Mouse (Mus musculus): ENCODE measurements around the gene Ddx5. TPM values are rescaled to one million over a fixed set of nuclear protein-coding genes. Genes with fewer than 3 reads are reported as not detected.

Ddx5 gene
- total and polyA plus RNA-seq, 2 experiments from 2014 or later, result 173 to 282 TPM

- DNase-seq (ENCODE audit: low spot score) (peak; percentile 61), ATAC-seq (ENCODE audit: insufficient read depth, low read depth) (no peak)
- peak overlapping the region; percentile 67 for H3K4me2 ChIP-seq (ENCODE audit: low read depth, low read length)
- peak overlapping the region; percentile 97 for H3K9ac ChIP-seq (replicated peaks; ENCODE audit: low read depth, low read length)
- H3K36me3 ChIP-seq (replicated peaks; ENCODE audit: control insufficient read depth, insufficient read depth, low read length), result peaks cover 38% of the 10 kb centered on the region
- WGBS, result 0% methylated on average over 6 of the region's 6 CpGs
- H3K27ac ChIP-seq (ENCODE audit: low read depth), result peak overlapping the region; percentile 99
- no peaks in the 10 kb centered on the region for H3K9me3 ChIP-seq (replicated peaks; ENCODE audit: control insufficient read depth, low read length)
- H3K27me3 ChIP-seq (ENCODE audit: control insufficient read depth, insufficient read depth, low read length), result no peaks in the 10 kb centered on the region
- H3K4me1 ChIP-seq (ENCODE audit: control insufficient read depth, insufficient read depth), result peaks cover 20% of the 10 kb centered on the region
- no peak for TF ChIP-seq EP300 (IDR thresholded peaks at IDR 0.05; ENCODE audit: low read depth)
- no peak for TF ChIP-seq CTCF (IDR thresholded peaks at IDR 0.05; ENCODE audit: low read depth)
- H3K4me3 ChIP-seq (ENCODE audit: low read depth, low read length), result peak overlapping the region; percentile 95
These were observed 664 bp upstream of the Ddx5 start for GRCm38 (mm10) chr11:106789649-106790048.

GRCm38 (mm10) chr11:106788026-106788774 is 785 bp downstream of the Ddx5 start:
- H3K36me3 ChIP-seq (replicated peaks; ENCODE audit: control insufficient read depth, insufficient read depth, low read length), result peaks cover 41% of the 10 kb centered on the region
- H3K4me1 ChIP-seq (ENCODE audit: control insufficient read depth, insufficient read depth), result peaks cover 20% of the 10 kb centered on the region
- H3K27ac ChIP-seq (ENCODE audit: low read depth), result peak overlapping the region; percentile 99
- ATAC-seq (ENCODE audit: insufficient read depth, low read depth), result peak; percentile 78
- H3K4me3 ChIP-seq (ENCODE audit: low read depth, low read length), result peak overlapping the region; percentile 95
- TF ChIP-seq CTCF (IDR thresholded peaks at IDR 0.05; ENCODE audit: low read depth), result no peak
- TF ChIP-seq EP300 (IDR thresholded peaks at IDR 0.05; ENCODE audit: low read depth), result peak; percentile 43; the same call in 1 of the 2 replicates
- H3K9me3 ChIP-seq (replicated peaks; ENCODE audit: control insufficient read depth, low read length), result no peaks in the 10 kb centered on the region
- H3K4me2 ChIP-seq (ENCODE audit: low read depth, low read length), result peak overlapping the region; percentile 67
- peak overlapping the region; percentile 97 for H3K9ac ChIP-seq (replicated peaks; ENCODE audit: low read depth, low read length)
- DNase-seq (ENCODE audit: low spot score), result peak; percentile 97
- no peaks in the 10 kb centered on the region for H3K27me3 ChIP-seq (ENCODE audit: control insufficient read depth, insufficient read depth, low read length)
- WGBS, result under 1% methylated on average over 65 of the region's 79 CpGs

DNA sequence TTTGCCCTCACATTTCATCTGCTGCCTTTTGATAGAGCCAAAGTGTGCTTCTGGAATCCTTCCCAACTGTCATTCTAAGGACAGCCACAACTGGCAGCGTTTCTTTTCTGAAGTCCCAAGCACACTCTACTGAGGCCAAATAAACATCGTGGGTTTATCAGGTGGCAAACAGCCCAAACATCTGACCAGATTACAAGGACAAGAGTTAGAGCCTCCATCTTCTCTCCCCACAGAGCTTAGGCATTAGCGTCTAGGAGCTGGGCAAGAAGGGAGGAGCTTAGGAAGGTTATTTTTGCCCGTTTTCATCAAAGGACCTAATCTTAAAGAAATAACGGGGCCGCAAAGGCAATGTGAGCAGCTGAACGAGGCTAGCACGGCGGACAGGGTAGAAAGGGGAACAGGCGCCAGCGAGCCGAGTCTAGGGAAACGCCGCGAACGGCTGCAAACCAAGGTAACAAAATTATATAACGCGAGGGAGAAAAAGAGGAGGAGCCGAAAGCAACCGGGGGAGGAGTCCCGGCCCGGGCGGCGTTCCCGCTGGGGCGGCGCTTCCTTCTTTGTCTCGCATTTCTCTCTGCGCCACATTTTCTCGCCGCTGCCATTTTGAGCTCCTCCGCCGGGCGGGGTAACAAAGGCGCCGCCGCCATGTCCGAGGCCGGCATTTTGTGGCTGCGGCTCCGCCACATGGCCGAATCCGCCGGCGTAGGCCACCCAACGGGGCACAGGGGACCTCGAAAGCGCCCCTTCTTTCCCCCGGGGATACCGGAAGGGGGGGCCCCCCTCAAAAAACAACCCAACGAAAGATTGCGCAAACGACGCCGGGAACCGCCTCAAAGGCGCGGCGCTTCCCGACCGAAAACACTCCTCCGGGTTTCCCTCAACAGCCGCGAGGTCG is 1.6 kb downstream of the Ddx5 start:
- H3K4me3 ChIP-seq (ENCODE audit: low read depth, low read length), result peak overlapping the region; percentile 95
- H3K4me1 ChIP-seq (ENCODE audit: control insufficient read depth, insufficient read depth), result peaks cover 20% of the 10 kb centered on the region
- TF ChIP-seq CTCF (IDR thresholded peaks at IDR 0.05; ENCODE audit: low read depth) (no peak), EP300 (IDR thresholded peaks at IDR 0.05; ENCODE audit: low read depth) (peak; percentile 71)
- no peaks in the 10 kb centered on the region for H3K9me3 ChIP-seq (replicated peaks; ENCODE audit: control insufficient read depth, low read length)
- DNase-seq (ENCODE audit: low spot score) (peak; percentile 93), ATAC-seq (ENCODE audit: insufficient read depth, low read depth) (peak; percentile 49)
- H3K9ac ChIP-seq (replicated peaks; ENCODE audit: low read depth, low read length), result peak overlapping the region; percentile 97
- peak overlapping the region; percentile 99 for H3K27ac ChIP-seq (ENCODE audit: low read depth)
- H3K36me3 ChIP-seq (replicated peaks; ENCODE audit: control insufficient read depth, insufficient read depth, low read length), result peaks cover 41% of the 10 kb centered on the region
- H3K27me3 ChIP-seq (ENCODE audit: control insufficient read depth, insufficient read depth, low read length), result no peaks in the 10 kb centered on the region
- WGBS, result under 1% methylated on average over 64 of the region's 65 CpGs
- H3K4me2 ChIP-seq (ENCODE audit: low read depth, low read length), result peak overlapping the region; percentile 64

GRCm38 (mm10) chr11:106785043-106785442 is 3.9 kb downstream of the Ddx5 start:
- Histone ChIP-seq H3K9me3 (replicated peaks; ENCODE audit: control insufficient read depth, low read length) (no peaks in the 10 kb centered on the region), H3K4me1 (ENCODE audit: control insufficient read depth, insufficient read depth) (peaks cover 15% of the 10 kb centered on the region), H3K9ac (replicated peaks; ENCODE audit: low read depth, low read length) (no peak overlapping the region), H3K27me3 (ENCODE audit: control insufficient read depth, insufficient read depth, low read length) (no peaks in the 10 kb centered on the region), H3K4me3 (ENCODE audit: low read depth, low read length) (no peak overlapping the region), H3K4me2 (ENCODE audit: low read depth, low read length) (no peak overlapping the region), H3K36me3 (replicated peaks; ENCODE audit: control insufficient read depth, insufficient read depth, low read length) (peaks cover 59% of the 10 kb centered on the region), H3K27ac (ENCODE audit: low read depth) (no peak overlapping the region)
- DNase-seq (ENCODE audit: low spot score), result no peak
- TF ChIP-seq EP300 (IDR thresholded peaks at IDR 0.05; ENCODE audit: low read depth) (no peak), CTCF (IDR thresholded peaks at IDR 0.05; ENCODE audit: low read depth) (no peak)
- WGBS, result 74% methylated on average over 1 of the region's 1 CpGs
- no peak for ATAC-seq (ENCODE audit: insufficient read depth, low read depth)

- WGBS, result 74% methylated on average over 2 of the region's 2 CpGs
- DNase-seq (ENCODE audit: low spot score) (no peak), ATAC-seq (ENCODE audit: insufficient read depth, low read depth) (no peak)
- TF ChIP-seq EP300 (IDR thresholded peaks at IDR 0.05; ENCODE audit: low read depth) (no peak), CTCF (IDR thresholded peaks at IDR 0.05; ENCODE audit: low read depth) (no peak)
- H3K27ac ChIP-seq (ENCODE audit: low read depth), result no peak overlapping the region
- no peaks in the 10 kb centered on the region for H3K9me3 ChIP-seq (replicated peaks; ENCODE audit: control insufficient read depth, low read length)
- no peak overlapping the region for H3K9ac ChIP-seq (replicated peaks; ENCODE audit: low read depth, low read length)
- no peak overlapping the region for H3K4me2 ChIP-seq (ENCODE audit: low read depth, low read length)
- H3K4me1 ChIP-seq (ENCODE audit: control insufficient read depth, insufficient read depth), result peaks cover 12% of the 10 kb centered on the region
- H3K4me3 ChIP-seq (ENCODE audit: low read depth, low read length), result no peak overlapping the region
- H3K36me3 ChIP-seq (replicated peaks; ENCODE audit: control insufficient read depth, insufficient read depth, low read length), result peaks cover 62% of the 10 kb centered on the region
- no peaks in the 10 kb centered on the region for H3K27me3 ChIP-seq (ENCODE audit: control insufficient read depth, insufficient read depth, low read length)
These were observed 4.5 kb downstream of the Ddx5 start for GRCm38 (mm10) chr11:106784476-106784875.

All from heart, postnatal 0 days (tissue).